Comparison of ENCODE assay signal across 8 mouse cellular contexts in the genomic region with DNA sequence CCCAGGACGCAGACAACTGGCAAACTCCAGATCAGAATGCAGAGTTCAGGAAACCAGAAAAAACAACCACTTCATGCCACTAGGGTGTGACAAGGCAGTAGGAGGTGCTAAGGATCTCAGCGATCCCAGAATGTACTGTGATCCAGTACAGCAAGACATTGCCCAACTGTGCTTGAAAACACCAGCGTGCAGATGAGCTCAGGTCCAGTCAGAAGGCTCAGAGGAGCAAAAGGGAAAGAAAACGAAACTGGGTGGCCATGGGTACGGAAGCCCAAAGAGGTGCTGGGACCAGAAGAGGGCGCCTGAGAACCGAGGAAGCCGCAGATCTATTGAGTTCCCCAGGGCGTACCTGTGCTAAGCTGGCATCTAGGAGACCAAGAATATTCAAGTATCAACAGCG. TPM values are rescaled to one million over a fixed set of nuclear protein-coding genes. Genes with fewer than 3 reads are reported as not detected.
DNase-seq lines count a peak whose midpoint lies in the region; ATAC-seq and TF ChIP-seq lines count a peak whose summit lies in the region.

No protein-coding gene starts in this region.

- no peaks in the 10 kb centered on the region for H3K36me3 ChIP-seq in erythroblast, embryonic 14.5 days (ENCODE audit: control insufficient read depth)
- H3K36me3 ChIP-seq in heart, embryonic 12.5 days: no peaks in the 10 kb centered on the region
- no peaks in the 10 kb centered on the region for H3K36me3 ChIP-seq in kidney, postnatal 0 days (ENCODE audit: insufficient read depth, low read length)
- no peaks in the 10 kb centered on the region for H3K36me3 ChIP-seq in liver, embryonic 11.5 days (ENCODE audit: control insufficient read depth, insufficient read depth, low read length)
- H3K36me3 ChIP-seq in stomach, embryonic 14.5 days (ENCODE audit: control insufficient read depth, insufficient read depth, low read length): no peaks in the 10 kb centered on the region

- no peak for TF ChIP-seq POLR2A in brain, embryonic 14.5 days (IDR thresholded peaks at IDR 0.05; ENCODE audit: borderline replicate concordance, extremely low read depth, insufficient read depth, insufficient read length, poor library complexity, severe bottlenecking)

- H3K9ac ChIP-seq in heart, embryonic 12.5 days: 0 out of 2 replicates have a peak overlapping the region, but pooled peaks have one; percentile 24
- no peak overlapping the region for H3K9ac ChIP-seq in kidney, postnatal 0 days (ENCODE audit: low read depth, low read length)
- no peak overlapping the region for H3K9ac ChIP-seq in liver, embryonic 11.5 days (ENCODE audit: low read depth, low read length)
- no peak overlapping the region for H3K9ac ChIP-seq in stomach, embryonic 14.5 days (replicated peaks; ENCODE audit: low read depth, low read length)

- H3K4me1 ChIP-seq in erythroblast, embryonic 14.5 days (ENCODE audit: control insufficient read depth): peaks cover 3% of the 10 kb centered on the region
- no peaks in the 10 kb centered on the region for H3K4me1 ChIP-seq in heart, embryonic 12.5 days (replicated peaks)
- no peaks in the 10 kb centered on the region for H3K4me1 ChIP-seq in kidney, postnatal 0 days (replicated peaks; ENCODE audit: insufficient read depth, low read length)
- no peaks in the 10 kb centered on the region for H3K4me1 ChIP-seq in liver, embryonic 11.5 days (replicated peaks; ENCODE audit: control insufficient read depth, insufficient read depth, low read length)
- no peaks in the 10 kb centered on the region for H3K4me1 ChIP-seq in stomach, embryonic 14.5 days (ENCODE audit: control insufficient read depth, insufficient read depth, low read length)

- 21% methylated on average over 10 of the region's 10 CpGs for WGBS in heart, embryonic 12.5 days
- WGBS in kidney, postnatal 0 days: 25% methylated on average over 10 of the region's 10 CpGs
- WGBS in liver, embryonic 11.5 days: 17% methylated on average over 10 of the region's 10 CpGs
- WGBS in stomach, embryonic 14.5 days: 10% methylated on average over 10 of the region's 10 CpGs

- peak; percentile 52 for TF ChIP-seq CTCF in brain, embryonic 14.5 days (IDR thresholded peaks at IDR 0.05; ENCODE audit: borderline replicate concordance, extremely low read depth, insufficient read depth, insufficient read length)
- peak; percentile 65 for TF ChIP-seq CTCF in kidney, postnatal 0 days (IDR thresholded peaks at IDR 0.05; ENCODE audit: low read depth)

- no peaks in the 10 kb centered on the region for H3K9me3 ChIP-seq in erythroblast, embryonic 14.5 days (ENCODE audit: control insufficient read depth, low read length)
- H3K9me3 ChIP-seq in heart, embryonic 12.5 days (replicated peaks): no peaks in the 10 kb centered on the region
- H3K9me3 ChIP-seq in kidney, postnatal 0 days (replicated peaks; ENCODE audit: low read length): no peaks in the 10 kb centered on the region
- H3K9me3 ChIP-seq in liver, embryonic 11.5 days (ENCODE audit: control insufficient read depth, low read length): no peaks in the 10 kb centered on the region
- no peaks in the 10 kb centered on the region for H3K9me3 ChIP-seq in stomach, embryonic 14.5 days (ENCODE audit: control insufficient read depth, low read depth, low read length)

- DNase-seq in CD4-positive helper T cell, adult 2 months (ENCODE audit: low read depth, low spot score): peak; percentile 71
- peak; percentile 68 for DNase-seq in brain, embryonic 14.5 days (ENCODE audit: low read depth)
- DNase-seq in kidney, postnatal 0 days (ENCODE audit: low spot score): peak; percentile 68
- DNase-seq in liver, embryonic 11.5 days (ENCODE audit: low spot score): peak; percentile 42
- peak; percentile 47 to 60 for DNase-seq in natural killer cell, adult 2 months (ENCODE audit: low spot score in 2 of 2)

- no peak overlapping the region for H3K27ac ChIP-seq in heart, embryonic 12.5 days (ENCODE audit: poor library complexity, severe bottlenecking)
- H3K27ac ChIP-seq in kidney, postnatal 0 days: no peak overlapping the region
- H3K27ac ChIP-seq in liver, embryonic 11.5 days (ENCODE audit: low read depth, low read length): no peak overlapping the region
- H3K27ac ChIP-seq in stomach, embryonic 14.5 days (ENCODE audit: low read length): no peak overlapping the region

- peak overlapping the region; percentile 61 for H3K4me3 ChIP-seq in erythroblast, embryonic 14.5 days (replicated peaks)
- peak overlapping the region; percentile 31 for H3K4me3 ChIP-seq in heart, embryonic 12.5 days
- H3K4me3 ChIP-seq in kidney, postnatal 0 days (replicated peaks; ENCODE audit: low read depth, low read length): peak overlapping the region; percentile 18
- H3K4me3 ChIP-seq in liver, embryonic 11.5 days (ENCODE audit: low read depth, low read length): peak overlapping the region; percentile 28; the same call in 1 of the 2 replicates
- H3K4me3 ChIP-seq in stomach, embryonic 14.5 days (ENCODE audit: low read depth, low read length): no peak overlapping the region

- H3K4me2 ChIP-seq in heart, embryonic 12.5 days: peak overlapping the region; percentile 60
- peak overlapping the region; percentile 43 for H3K4me2 ChIP-seq in kidney, postnatal 0 days (ENCODE audit: low read length)
- peak overlapping the region; percentile 27 for H3K4me2 ChIP-seq in liver, embryonic 11.5 days
- peak overlapping the region; percentile 10; the same call in 1 of the 2 replicates for H3K4me2 ChIP-seq in stomach, embryonic 14.5 days (replicated peaks; ENCODE audit: low read depth, low read length)

- no peak for ATAC-seq in heart, embryonic 12.5 days (ENCODE audit: insufficient number of reproducible peaks, low FRiP score)
- ATAC-seq in kidney, postnatal 0 days (replicated peaks; ENCODE audit: low FRiP score, low read depth): peak; percentile 82
- ATAC-seq in liver, embryonic 11.5 days (replicated peaks; ENCODE audit: low FRiP score): peak; percentile 77
- ATAC-seq in stomach, embryonic 14.5 days (ENCODE audit: insufficient number of reproducible peaks, insufficient read depth, low FRiP score, low read depth): peak; percentile 53; the same call in 1 of the 2 replicates

- H3K27me3 ChIP-seq in erythroblast, embryonic 14.5 days (ENCODE audit: control insufficient read depth): no peaks in the 10 kb centered on the region; the same call in 1 of the 2 replicates
- H3K27me3 ChIP-seq in heart, embryonic 12.5 days (replicated peaks): no peaks in the 10 kb centered on the region
- H3K27me3 ChIP-seq in kidney, postnatal 0 days (ENCODE audit: insufficient read depth, low read length): no peaks in the 10 kb centered on the region
- H3K27me3 ChIP-seq in liver, embryonic 11.5 days (replicated peaks; ENCODE audit: control insufficient read depth, insufficient read depth, low read length): peaks cover 6% of the 10 kb centered on the region; the same call in 1 of the 2 replicates
- no peaks in the 10 kb centered on the region for H3K27me3 ChIP-seq in stomach, embryonic 14.5 days (ENCODE audit: control insufficient read depth, insufficient read depth, low read length)

RNA-seq across cellular contexts. Expression of a gene that starts 11.8 kb away (rescaled TPM):
- not detected in 2 replicates for polyA plus RNA-seq in brain, embryonic 14.5 days (2012; rRNA removed)
- polyA plus RNA-seq in erythroblast, embryonic 14.5 days (2012): not detected in 2 replicates
- not detected in 2 replicates for polyA plus RNA-seq in heart, embryonic 12.5 days (2016; fragmentation: Nextera tagmentation; extraction: Ambion mirVana)
- not detected in 2 replicates for polyA plus RNA-seq in kidney, postnatal 0 days (2015; fragmentation: Nextera tagmentation; extraction: Ambion mirVana)
- not detected in 2 replicates for polyA plus RNA-seq in liver, embryonic 11.5 days (2014; fragmentation: Nextera tagmentation; extraction: Ambion mirVana)
- not detected in 2 replicates for polyA plus RNA-seq in stomach, embryonic 14.5 days (2014; fragmentation: Nextera tagmentation; extraction: Ambion mirVana)

RNA-seq across cellular contexts. Expression of a gene that starts 19.7 kb away (rescaled TPM):
- 25.4 and 38.9 TPM in 2 replicates for polyA plus RNA-seq in brain, embryonic 14.5 days (2012; rRNA removed)
- 4.4 and 5.4 TPM in 2 replicates for polyA plus RNA-seq in erythroblast, embryonic 14.5 days (2012)
- 12.0 and 14.0 TPM in 2 replicates for polyA plus RNA-seq in heart, embryonic 12.5 days (2016; fragmentation: Nextera tagmentation; extraction: Ambion mirVana)
- 9.3 and 9.4 TPM in 2 replicates for polyA plus RNA-seq in kidney, postnatal 0 days (2015; fragmentation: Nextera tagmentation; extraction: Ambion mirVana)
- 10.5 and 11.8 TPM in 2 replicates for polyA plus RNA-seq in liver, embryonic 11.5 days (2014; fragmentation: Nextera tagmentation; extraction: Ambion mirVana)
- polyA plus RNA-seq in stomach, embryonic 14.5 days (2014; fragmentation: Nextera tagmentation; extraction: Ambion mirVana): 12.9 and 13.4 TPM in 2 replicates

RNA-seq across cellular contexts. Expression of a gene that starts 52.1 kb away (rescaled TPM):
- polyA plus RNA-seq in brain, embryonic 14.5 days (2012; rRNA removed): not detected in 2 replicates
- polyA plus RNA-seq in erythroblast, embryonic 14.5 days (2012): not detected in 2 replicates
- not detected in 2 replicates for polyA plus RNA-seq in heart, embryonic 12.5 days (2016; fragmentation: Nextera tagmentation; extraction: Ambion mirVana)
- not detected in 2 replicates for polyA plus RNA-seq in kidney, postnatal 0 days (2015; fragmentation: Nextera tagmentation; extraction: Ambion mirVana)
- polyA plus RNA-seq in liver, embryonic 11.5 days (2014; fragmentation: Nextera tagmentation; extraction: Ambion mirVana): not detected in 2 replicates
- not detected in 2 replicates for polyA plus RNA-seq in stomach, embryonic 14.5 days (2014; fragmentation: Nextera tagmentation; extraction: Ambion mirVana)

Comparison
In these comparisons a context has a peak if more than half of its experiments do, and no peak if none do; other contexts are left out.
1. H3K4me2 ChIP-seq: peak in every context shown above with its lines; median percentile 60 in heart, embryonic 12.5 days; 43 in kidney, postnatal 0 days; 27 in liver, embryonic 11.5 days; 10 in stomach, embryonic 14.5 days.